Comparison of ENCODE assay signal across 21 mouse cellular contexts in genomic region chr2:120082416-120082815, GRCm38 (mm10). TPM values are rescaled to one million over a fixed set of nuclear protein-coding genes. Genes with fewer than 3 reads are reported as not detected.
A peak's percentile ranks its signal among the peaks of the same experiment; 100 is the strongest.
DNase-seq lines count a peak whose midpoint lies in the region; ATAC-seq and TF ChIP-seq lines count a peak whose summit lies in the region.
"Had no signal": no experiment of that assay in that cellular context is flagged by ENCODE, and none has a peak within 500 bp of the region (broad histone marks: within the 10 kb centered on the region; RNA-seq: fewer than 3 reads in every experiment).

No protein-coding gene starts in this region.

- DNase-seq in liver, embryonic 14.5 days (ENCODE audit: low read depth in 3 of 3, low spot score in 3 of 3), result no peak
- no peak for DNase-seq in liver
- DNase-seq in splenic B cell, adult 2 months (ENCODE audit: low read depth, low spot score), result peak; percentile 13
- no peak for DNase-seq in hindbrain, embryonic 14.5 days (ENCODE audit: low spot score)
- DNase-seq: adrenal gland, postnatal 25 days; cerebellum, adult 18-20 months; cerebellum, adult 9-11 months; cerebellum, postnatal 36 days; forebrain, postnatal 0 days; gastrocnemius, postnatal 25 days; heart, adult 11 months; heart, postnatal 14 days had no signal

- H3K4me3 ChIP-seq in intestine, postnatal 0 days (ENCODE audit: low read depth, low read length), result no peak overlapping the region
- H3K4me3 ChIP-seq in intestine, embryonic 15.5 days (replicated peaks), result no peak overlapping the region
- no peak overlapping the region for H3K4me3 ChIP-seq in liver, embryonic 14.5 days (ENCODE audit: insufficient read depth in 1 of 2, low read depth in 2 of 2, low read length in 2 of 2)
- no peak overlapping the region for H3K4me3 ChIP-seq in hindbrain, embryonic 14.5 days (replicated peaks; ENCODE audit: low read length)
- H3K4me3 ChIP-seq: embryonic facial prominence, embryonic 13.5 days; forebrain, embryonic 12.5 days; heart, embryonic 15.5 days; hindbrain, embryonic 13.5 days had no signal

- no peaks in the 10 kb centered on the region for H3K9me3 ChIP-seq in intestine, postnatal 0 days (ENCODE audit: control insufficient read depth)
- H3K9me3 ChIP-seq in intestine, embryonic 15.5 days, result no peaks in the 10 kb centered on the region
- H3K9me3 ChIP-seq in liver, embryonic 14.5 days (ENCODE audit: control insufficient read depth, low read length), result no peaks in the 10 kb centered on the region
- H3K9me3 ChIP-seq in hindbrain, embryonic 14.5 days (ENCODE audit: control insufficient read depth, low read length), result no peaks in the 10 kb centered on the region
- H3K9me3 ChIP-seq: embryonic facial prominence, embryonic 13.5 days; forebrain, embryonic 12.5 days; heart, embryonic 15.5 days; hindbrain, embryonic 13.5 days had no signal

- no peak for ATAC-seq in intestine, postnatal 0 days
- ATAC-seq in intestine, embryonic 15.5 days, result no peak
- ATAC-seq in liver, embryonic 14.5 days (ENCODE audit: insufficient read depth), result no peak
- no peak for ATAC-seq in hindbrain, embryonic 14.5 days (ENCODE audit: low FRiP score)
- ATAC-seq: activated CD4-positive, CD25-positive, alpha-beta regulatory T cell, adult 4 months; forebrain, postnatal 0 days had no signal

- H3K4me1 ChIP-seq in intestine, postnatal 0 days (replicated peaks; ENCODE audit: control insufficient read depth, insufficient read depth, low read length), result peaks cover 5% of the 10 kb centered on the region; the same call in 1 of the 2 replicates
- peaks cover 16% of the 10 kb centered on the region; the same call in 1 of the 2 replicates for H3K4me1 ChIP-seq in intestine, embryonic 15.5 days (replicated peaks)
- no peaks in the 10 kb centered on the region for H3K4me1 ChIP-seq in liver, embryonic 14.5 days (replicated peaks; ENCODE audit: control insufficient read depth in 2 of 2, insufficient read depth in 2 of 2, low read length in 1 of 2)
- H3K4me1 ChIP-seq in hindbrain, embryonic 14.5 days (replicated peaks; ENCODE audit: control insufficient read depth, insufficient read depth, low read length), result no peaks in the 10 kb centered on the region
- H3K4me1 ChIP-seq: embryonic facial prominence, embryonic 13.5 days; forebrain, embryonic 12.5 days; hindbrain, embryonic 13.5 days had no signal

- peak; percentile 38 for TF ChIP-seq CTCF in intestine, postnatal 0 days (IDR thresholded peaks at IDR 0.05; ENCODE audit: low read depth)
- TF ChIP-seq CTCF in liver, embryonic 14.5 days (IDR thresholded peaks at IDR 0.05; ENCODE audit: low read depth), result 0 out of 2 replicates have a peak, but pooled peaks have one; percentile 19

- no peaks in the 10 kb centered on the region for H3K27me3 ChIP-seq in intestine, postnatal 0 days (replicated peaks; ENCODE audit: control insufficient read depth, insufficient read depth, low read length)
- no peaks in the 10 kb centered on the region; the same call in 1 of the 2 replicates for H3K27me3 ChIP-seq in intestine, embryonic 15.5 days (replicated peaks)
- H3K27me3 ChIP-seq in liver, embryonic 14.5 days (ENCODE audit: control insufficient read depth, insufficient read depth, low read length), result no peaks in the 10 kb centered on the region
- H3K27me3 ChIP-seq in splenic B cell, adult 2 months (ENCODE audit: control insufficient read depth, insufficient read depth, low read length, poor library complexity, severe bottlenecking), result no peaks in the 10 kb centered on the region
- peaks cover 2% of the 10 kb centered on the region for H3K27me3 ChIP-seq in hindbrain, embryonic 14.5 days (ENCODE audit: control insufficient read depth, insufficient read depth, low read length)
- H3K27me3 ChIP-seq: CH12.LX had no signal

- H3K27ac ChIP-seq in intestine, postnatal 0 days (ENCODE audit: low read depth, low read length), result no peak overlapping the region
- H3K27ac ChIP-seq in intestine, embryonic 15.5 days, result no peak overlapping the region
- H3K27ac ChIP-seq in liver, embryonic 14.5 days, result no peak overlapping the region
- H3K27ac ChIP-seq in hindbrain, embryonic 14.5 days, result no peak overlapping the region
- H3K27ac ChIP-seq: embryonic facial prominence, embryonic 13.5 days; forebrain, embryonic 12.5 days; heart, embryonic 15.5 days; hindbrain, embryonic 13.5 days had no signal

- 73% methylated on average over 2 of the region's 2 CpGs for WGBS in intestine, postnatal 0 days
- 77% methylated on average over 2 of the region's 2 CpGs for WGBS in intestine, embryonic 15.5 days
- 62% methylated on average over 2 of the region's 2 CpGs for WGBS in liver, embryonic 14.5 days (ENCODE audit: insufficient replicate concordance)
- 65% methylated on average over 2 of the region's 2 CpGs for WGBS in hindbrain, embryonic 14.5 days

- no peak overlapping the region for H3K9ac ChIP-seq in intestine, postnatal 0 days (ENCODE audit: low read depth, low read length)
- no peak overlapping the region for H3K9ac ChIP-seq in intestine, embryonic 15.5 days
- H3K9ac ChIP-seq in liver, embryonic 14.5 days (replicated peaks), result no peak overlapping the region
- no peak overlapping the region for H3K9ac ChIP-seq in hindbrain, embryonic 14.5 days
- H3K9ac ChIP-seq: embryonic facial prominence, embryonic 13.5 days; forebrain, embryonic 12.5 days; forebrain, postnatal 0 days; heart, embryonic 15.5 days; hindbrain, embryonic 13.5 days had no signal

- TF ChIP-seq EP300 in liver, embryonic 14.5 days (IDR thresholded peaks at IDR 0.05; ENCODE audit: low read depth), result no peak

- H3K36me3 ChIP-seq in intestine, postnatal 0 days (ENCODE audit: control insufficient read depth, insufficient read depth), result no peaks in the 10 kb centered on the region
- no peaks in the 10 kb centered on the region for H3K36me3 ChIP-seq in intestine, embryonic 15.5 days
- no peaks in the 10 kb centered on the region for H3K36me3 ChIP-seq in liver, embryonic 14.5 days (replicated peaks; ENCODE audit: control insufficient read depth, insufficient read depth, low read depth)
- H3K36me3 ChIP-seq in splenic B cell, adult 2 months (ENCODE audit: control insufficient read depth, insufficient read depth, low read length, poor library complexity, severe bottlenecking), result no peaks in the 10 kb centered on the region
- H3K36me3 ChIP-seq in hindbrain, embryonic 14.5 days (replicated peaks; ENCODE audit: control insufficient read depth, insufficient read depth), result no peaks in the 10 kb centered on the region
- H3K36me3 ChIP-seq: embryonic facial prominence, embryonic 13.5 days; forebrain, embryonic 12.5 days; heart, embryonic 15.5 days; hindbrain, embryonic 13.5 days had no signal

- H3K4me2 ChIP-seq in intestine, postnatal 0 days (replicated peaks; ENCODE audit: low read depth), result no peak overlapping the region
- H3K4me2 ChIP-seq in intestine, embryonic 15.5 days (replicated peaks), result no peak overlapping the region
- no peak overlapping the region for H3K4me2 ChIP-seq in liver, embryonic 14.5 days (ENCODE audit: low read depth)
- H3K4me2 ChIP-seq in hindbrain, embryonic 14.5 days (replicated peaks), result no peak overlapping the region
- H3K4me2 ChIP-seq: embryonic facial prominence, embryonic 13.5 days; forebrain, embryonic 12.5 days; heart, embryonic 11.5 days; heart, embryonic 15.5 days; hindbrain, embryonic 13.5 days had no signal

RNA-seq across cellular contexts. Expression of gene Pla2g4b, which starts 49.2 kb away (rescaled TPM):
- polyA plus RNA-seq in intestine, postnatal 0 days (2015; fragmentation: Nextera tagmentation; extraction: Ambion mirVana), result 0.81 and 0.99 TPM in 2 replicates
- polyA plus RNA-seq in intestine, embryonic 15.5 days (2015; fragmentation: Nextera tagmentation; extraction: Ambion mirVana), result 0.75 and 1.4 TPM in 2 replicates
- polyA plus RNA-seq in liver, embryonic 14.5 days (2012; rRNA removed), result 1.1 and 1.3 TPM in 2 replicates
- 0.11 and 0.13 TPM in 2 replicates for polyA plus RNA-seq in liver, embryonic 14.5 days (2014; fragmentation: Nextera tagmentation; extraction: Ambion mirVana)
- polyA plus RNA-seq in hindbrain, embryonic 14.5 days (2014; fragmentation: Nextera tagmentation; extraction: Ambion mirVana), result 1.9 and 2.7 TPM in 2 replicates

RNA-seq across cellular contexts. Expression of gene Gm28042, which starts 55.1 kb away (rescaled TPM):
- polyA plus RNA-seq in intestine, postnatal 0 days (2015; fragmentation: Nextera tagmentation; extraction: Ambion mirVana), result 1.3 TPM in 2 replicates
- 2.2 TPM in 2 replicates for polyA plus RNA-seq in intestine, embryonic 15.5 days (2015; fragmentation: Nextera tagmentation; extraction: Ambion mirVana)
- 1.5 and 1.6 TPM in 2 replicates for polyA plus RNA-seq in liver, embryonic 14.5 days (2012; rRNA removed)
- 0.35 TPM in 1 of 2 replicates, not detected in the other for polyA plus RNA-seq in liver, embryonic 14.5 days (2014; fragmentation: Nextera tagmentation; extraction: Ambion mirVana)
- 4.0 and 4.3 TPM in 2 replicates for polyA plus RNA-seq in hindbrain, embryonic 14.5 days (2014; fragmentation: Nextera tagmentation; extraction: Ambion mirVana)

RNA-seq across cellular contexts. Expression of gene Jmjd7, which starts 55.1 kb away (rescaled TPM):
- polyA plus RNA-seq in intestine, postnatal 0 days (2015; fragmentation: Nextera tagmentation; extraction: Ambion mirVana), result 8.9 and 9.1 TPM in 2 replicates
- 15.5 and 17.8 TPM in 2 replicates for polyA plus RNA-seq in intestine, embryonic 15.5 days (2015; fragmentation: Nextera tagmentation; extraction: Ambion mirVana)
- 4.7 and 4.9 TPM in 2 replicates for polyA plus RNA-seq in liver, embryonic 14.5 days (2012; rRNA removed)
- 5.0 and 6.9 TPM in 2 replicates for polyA plus RNA-seq in liver, embryonic 14.5 days (2014; fragmentation: Nextera tagmentation; extraction: Ambion mirVana)
- polyA plus RNA-seq in hindbrain, embryonic 14.5 days (2014; fragmentation: Nextera tagmentation; extraction: Ambion mirVana), result 16.6 and 23.3 TPM in 2 replicates
